Mouse (Mus musculus) cerebral cortex, adult 2 months (tissue): Measurements from ENCODE around the gene Pla2g12b.

Source experiments
- WGBS: fragments of 180-500 bp; shearing (Covaris S2); methylation state at CpG from one replicate; pipeline ENCODE4 v1.1.7; 2018; 5-methylcytosine and 5-hydroxymethylcytosine counted together

The Pla2g12b gene

GRCm38 (mm10) chr10:59467297-59467696, 63.8 kb downstream of the Pla2g12b start:
- 95% methylated on average over 12 of the region's 12 CpGs for WGBS

- WGBS: 58% methylated on average over 5 of the region's 5 CpGs
Measured at GRCm38 (mm10) chr10:59470451-59470850, 67.0 kb downstream of the Pla2g12b start.
